Comparison of ENCODE assay signal across 8 mouse cellular contexts in the genomic region with DNA sequence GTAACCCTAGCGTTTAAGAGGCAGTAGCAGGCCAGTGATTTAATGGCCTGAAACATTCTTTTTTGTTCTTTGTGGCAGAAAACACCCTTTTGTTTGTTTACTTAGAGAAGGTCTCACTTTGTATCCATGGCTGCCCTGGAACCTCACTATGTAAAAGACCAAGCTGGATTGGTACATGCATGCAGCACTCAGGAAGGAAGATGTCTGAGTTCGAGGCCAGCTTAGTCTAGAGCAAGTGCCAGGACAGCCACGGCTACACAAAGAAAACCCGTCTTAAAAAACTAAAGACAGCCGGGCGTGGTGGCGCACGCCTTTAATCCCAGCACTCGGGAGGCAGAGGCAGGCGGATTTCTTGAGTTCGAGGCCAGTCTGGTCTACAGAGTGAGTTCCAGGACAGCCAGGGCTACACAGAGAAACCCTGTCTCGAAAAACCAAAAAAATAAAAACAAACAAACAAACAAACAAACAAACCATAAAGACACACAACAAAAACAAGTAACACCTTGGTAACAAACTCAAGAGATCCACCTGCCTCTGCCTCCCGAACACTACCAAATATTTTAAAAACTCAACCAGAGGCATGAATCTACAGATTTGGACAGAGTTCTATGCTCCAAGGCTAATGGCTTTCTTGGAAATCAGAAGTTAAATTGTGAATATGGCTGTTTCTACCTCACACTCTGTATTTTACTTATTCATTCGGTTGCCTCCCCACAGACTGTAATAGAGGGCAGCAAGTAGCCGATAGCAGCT. TPM values are rescaled to one million over a fixed set of nuclear protein-coding genes. Genes with fewer than 3 reads are reported as not detected.
DNase-seq lines count a peak whose midpoint lies in the region; ATAC-seq and TF ChIP-seq lines count a peak whose summit lies in the region.

No protein-coding gene starts in this region.

- H3K36me3 ChIP-seq in lung, embryonic 16.5 days (ENCODE audit: control insufficient read depth, insufficient read depth, low read length), result no peaks in the 10 kb centered on the region
- no peaks in the 10 kb centered on the region for H3K36me3 ChIP-seq in embryonic facial prominence, embryonic 12.5 days
- no peaks in the 10 kb centered on the region for H3K36me3 ChIP-seq in intestine, postnatal 0 days (ENCODE audit: control insufficient read depth, insufficient read depth)

- H3K4me2 ChIP-seq in lung, embryonic 16.5 days (ENCODE audit: low read depth, low read length), result peak overlapping the region; percentile 56
- H3K4me2 ChIP-seq in embryonic facial prominence, embryonic 12.5 days (replicated peaks), result peak overlapping the region; percentile 62
- peak overlapping the region; percentile 69 for H3K4me2 ChIP-seq in intestine, postnatal 0 days (replicated peaks; ENCODE audit: low read depth)

- H3K4me1 ChIP-seq in lung, embryonic 16.5 days (replicated peaks; ENCODE audit: control insufficient read depth, insufficient read depth, low read length), result peaks cover 7% of the 10 kb centered on the region
- H3K4me1 ChIP-seq in embryonic facial prominence, embryonic 12.5 days, result peaks cover 9% of the 10 kb centered on the region
- H3K4me1 ChIP-seq in intestine, postnatal 0 days (replicated peaks; ENCODE audit: control insufficient read depth, insufficient read depth, low read length), result no peaks in the 10 kb centered on the region
- peaks cover 10% of the 10 kb centered on the region for H3K4me1 ChIP-seq in olfactory bulb, adult 2 months (ENCODE audit: control insufficient read depth, insufficient read depth, low read length)

- H3K4me3 ChIP-seq in lung, embryonic 16.5 days (ENCODE audit: low read length), result peak overlapping the region; percentile 83
- H3K4me3 ChIP-seq in embryonic facial prominence, embryonic 12.5 days, result peak overlapping the region; percentile 74
- H3K4me3 ChIP-seq in intestine, postnatal 0 days (ENCODE audit: low read depth, low read length), result peak overlapping the region; percentile 81
- H3K4me3 ChIP-seq in olfactory bulb, adult 2 months (ENCODE audit: insufficient read depth, low read depth, low read length), result peak overlapping the region; percentile 71

- H3K9ac ChIP-seq in lung, embryonic 16.5 days (ENCODE audit: low read length), result peak overlapping the region; percentile 80
- peak overlapping the region; percentile 74 for H3K9ac ChIP-seq in embryonic facial prominence, embryonic 12.5 days
- peak overlapping the region; percentile 58 for H3K9ac ChIP-seq in intestine, postnatal 0 days (ENCODE audit: low read depth, low read length)

- no peaks in the 10 kb centered on the region for H3K27me3 ChIP-seq in lung, embryonic 16.5 days (ENCODE audit: control insufficient read depth, insufficient read depth, low read depth, low read length)
- no peaks in the 10 kb centered on the region for H3K27me3 ChIP-seq in embryonic facial prominence, embryonic 12.5 days
- no peaks in the 10 kb centered on the region for H3K27me3 ChIP-seq in intestine, postnatal 0 days (replicated peaks; ENCODE audit: control insufficient read depth, insufficient read depth, low read length)

- TF ChIP-seq CTCF in intestine, postnatal 0 days (IDR thresholded peaks at IDR 0.05; ENCODE audit: low read depth), result no peak
- no peak for TF ChIP-seq CTCF in olfactory bulb, adult 2 months (IDR thresholded peaks at IDR 0.05; ENCODE audit: insufficient read depth, low read depth, low read length)

- no peak for TF ChIP-seq POLR2A in olfactory bulb, adult 2 months (IDR thresholded peaks at IDR 0.05; ENCODE audit: insufficient read depth, low read depth, low read length)

- intact Hi-C loops in left cerebral cortex, postnatal 4 days (cut with DNase I), result no loop called here

- 72% methylated on average over 15 of the region's 15 CpGs for WGBS in lung, embryonic 16.5 days
- WGBS in embryonic facial prominence, embryonic 12.5 days, result 77% methylated on average over 15 of the region's 15 CpGs
- 69% methylated on average over 15 of the region's 15 CpGs for WGBS in intestine, postnatal 0 days
- 71% methylated on average over 15 of the region's 15 CpGs for WGBS in olfactory bulb, adult 2 months

- no peak for DNase-seq in lung, postnatal 10 days
- DNase-seq in ovary, adult 18-20 months (ENCODE audit: low spot score), result no peak
- no peak for DNase-seq in left cerebral cortex, postnatal 4 days

- ATAC-seq in lung, embryonic 16.5 days (ENCODE audit: low read depth), result no peak
- no peak for ATAC-seq in embryonic facial prominence, embryonic 12.5 days (ENCODE audit: insufficient number of reproducible peaks, insufficient read depth, low FRiP score, low TSS enrichment)
- ATAC-seq in intestine, postnatal 0 days, result no peak
- ATAC-seq in CD4-positive, CD25-positive, alpha-beta regulatory T cell, adult 4 months, result no peak

- H3K9me3 ChIP-seq in lung, embryonic 16.5 days (ENCODE audit: control insufficient read depth, low read length), result no peaks in the 10 kb centered on the region
- no peaks in the 10 kb centered on the region for H3K9me3 ChIP-seq in embryonic facial prominence, embryonic 12.5 days
- no peaks in the 10 kb centered on the region for H3K9me3 ChIP-seq in intestine, postnatal 0 days (ENCODE audit: control insufficient read depth)

- peak overlapping the region; percentile 94 for H3K27ac ChIP-seq in lung, embryonic 16.5 days (ENCODE audit: low read length)
- H3K27ac ChIP-seq in embryonic facial prominence, embryonic 12.5 days, result peak overlapping the region; percentile 99
- peak overlapping the region; percentile 85 for H3K27ac ChIP-seq in intestine, postnatal 0 days (ENCODE audit: low read depth, low read length)
- H3K27ac ChIP-seq in olfactory bulb, adult 2 months (ENCODE audit: insufficient read depth, low read depth, low read length), result peak overlapping the region; percentile 90

RNA-seq across cellular contexts. Expression of a gene that starts 0.9 kb away (rescaled TPM):
- polyA plus RNA-seq in lung, embryonic 16.5 days (2015; fragmentation: Nextera tagmentation; extraction: Ambion mirVana), result 68.3 and 74.0 TPM in 2 replicates
- 126 and 130 TPM in 2 replicates for polyA plus RNA-seq in embryonic facial prominence, embryonic 12.5 days (2016; fragmentation: Nextera tagmentation; extraction: Ambion mirVana)
- 22.1 and 24.4 TPM in 2 replicates for polyA plus RNA-seq in intestine, postnatal 0 days (2015; fragmentation: Nextera tagmentation; extraction: Ambion mirVana)
- polyA plus RNA-seq in olfactory bulb, adult 2 months (2012; ENCODE audit: insufficient read depth, insufficient read length, low replicate concordance, missing spikeins), result 109 and 120 TPM in 2 replicates
- 100 to 1,000 TPM; 185 to 186 TPM for total RNA-seq in left cerebral cortex, postnatal 4 days (2021)
- 10 to 100 TPM; 22.7 to 24.1 TPM for polyA plus RNA-seq in CD4-positive, CD25-positive, alpha-beta regulatory T cell, adult 4 months (2017; shearing (Covaris generic))

RNA-seq across cellular contexts. Expression of a gene that starts 22.4 kb away (rescaled TPM):
- polyA plus RNA-seq in lung, embryonic 16.5 days (2015; fragmentation: Nextera tagmentation; extraction: Ambion mirVana), result 30.0 and 38.8 TPM in 2 replicates
- 19.1 and 22.6 TPM in 2 replicates for polyA plus RNA-seq in embryonic facial prominence, embryonic 12.5 days (2016; fragmentation: Nextera tagmentation; extraction: Ambion mirVana)
- 19.2 and 20.1 TPM in 2 replicates for polyA plus RNA-seq in intestine, postnatal 0 days (2015; fragmentation: Nextera tagmentation; extraction: Ambion mirVana)
- not detected in 2 replicates for polyA plus RNA-seq in olfactory bulb, adult 2 months (2012; ENCODE audit: insufficient read depth, insufficient read length, low replicate concordance, missing spikeins)
- 1 to 10 TPM; 7.0 to 9.9 TPM for total RNA-seq in left cerebral cortex, postnatal 4 days (2021)
- polyA plus RNA-seq in CD4-positive, CD25-positive, alpha-beta regulatory T cell, adult 4 months (2017; shearing (Covaris generic)), result 10 to 100 TPM; 19.6 to 30.7 TPM

RNA-seq across cellular contexts. Expression of a gene that starts 22.5 kb away (rescaled TPM):
- polyA plus RNA-seq in lung, embryonic 16.5 days (2015; fragmentation: Nextera tagmentation; extraction: Ambion mirVana), result 22.2 and 24.2 TPM in 2 replicates
- 40.6 and 41.8 TPM in 2 replicates for polyA plus RNA-seq in embryonic facial prominence, embryonic 12.5 days (2016; fragmentation: Nextera tagmentation; extraction: Ambion mirVana)
- 15.1 and 15.9 TPM in 2 replicates for polyA plus RNA-seq in intestine, postnatal 0 days (2015; fragmentation: Nextera tagmentation; extraction: Ambion mirVana)
- not detected in 2 replicates for polyA plus RNA-seq in olfactory bulb, adult 2 months (2012; ENCODE audit: insufficient read depth, insufficient read length, low replicate concordance, missing spikeins)
- total RNA-seq in left cerebral cortex, postnatal 4 days (2021), result 10 to 100 TPM; 56.7 to 58.7 TPM
- 1 to 10 TPM; 3.2 to 6.1 TPM for polyA plus RNA-seq in CD4-positive, CD25-positive, alpha-beta regulatory T cell, adult 4 months (2017; shearing (Covaris generic))
